Mouse (Mus musculus): Measurements from ENCODE around the gene Gm42669. TPM values are rescaled to one million over a fixed set of nuclear protein-coding genes. Genes with fewer than 3 reads are reported as not detected.

Gm42669 gene
- 1.9 TPM in 1 of 2 replicates, not detected in the other for total RNA-seq (2017)

DNA sequence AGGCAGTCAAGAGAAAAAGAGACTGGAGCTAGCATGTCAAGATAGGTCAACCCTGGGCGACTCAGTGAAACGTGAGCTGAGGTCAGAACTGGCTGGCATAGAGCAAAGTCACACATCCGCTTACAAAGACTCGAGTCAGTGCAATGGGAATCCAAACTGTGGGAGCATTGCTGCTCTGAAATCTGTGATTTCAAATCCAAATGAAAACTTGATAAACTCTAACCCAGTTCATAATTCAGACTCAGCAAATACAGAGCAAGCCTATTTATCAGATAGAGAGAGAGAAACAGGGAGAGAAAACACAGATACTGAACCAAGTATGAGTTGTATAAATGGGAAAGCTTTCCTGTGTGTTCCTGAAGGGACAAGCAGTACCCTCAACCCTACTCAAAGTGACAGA, at the start of gene Gm42669:
TSS of gene Gm42669 (plus strand) at position 301 of the 400 bp plus-strand sequence.
- no peak for ATAC-seq (replicated peaks in 1 of 2; ENCODE audit: insufficient read depth in 1 of 2, low FRiP score in 2 of 2, low TSS enrichment in 1 of 2, low read depth in 1 of 2, poor library complexity in 2 of 2, severe bottlenecking in 2 of 2)

DNA sequence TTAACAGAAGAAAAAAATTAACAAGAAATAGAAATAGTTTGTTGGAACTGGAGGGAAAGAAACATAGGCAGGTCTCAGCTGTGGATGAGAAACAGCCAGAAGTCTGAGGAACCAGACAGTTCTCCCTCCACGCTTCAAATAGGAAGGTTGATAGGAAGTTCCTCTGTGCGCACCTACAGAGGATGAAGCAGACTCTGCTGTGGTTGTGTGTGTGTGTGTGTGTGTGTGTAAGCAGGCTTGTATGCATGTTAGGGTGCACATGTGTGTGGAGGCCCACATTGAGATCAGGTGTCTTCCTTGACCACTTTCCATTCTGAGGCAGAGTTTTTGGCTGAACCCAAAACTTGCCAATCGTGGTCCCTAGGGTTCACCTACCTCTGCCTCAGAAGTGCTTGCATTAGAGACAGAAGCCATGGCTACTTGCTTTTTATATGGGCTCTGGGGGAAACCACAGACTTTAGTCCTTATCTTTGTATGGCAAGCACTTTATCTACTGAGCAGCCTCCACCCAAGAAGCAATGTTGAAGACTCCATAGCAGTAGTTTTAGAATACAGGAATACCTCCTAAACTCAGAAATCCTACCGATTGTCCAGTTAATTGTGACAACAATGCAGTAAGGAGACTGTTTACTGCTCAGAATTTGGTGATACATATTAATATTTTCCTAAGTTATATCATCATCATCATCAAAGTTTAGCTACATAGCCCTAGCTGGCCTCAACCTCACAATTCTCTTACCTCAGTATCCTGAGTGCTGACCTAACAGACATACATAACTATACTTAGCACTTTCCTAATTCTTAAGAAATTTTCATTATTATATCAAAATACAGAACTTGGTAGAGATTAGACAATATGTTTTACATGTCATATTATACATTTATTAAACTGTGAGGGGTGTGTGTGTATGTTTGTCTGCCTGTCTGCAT, 45.0 kb upstream of the Gm42669 start:
- ATAC-seq (replicated peaks in 1 of 2; ENCODE audit: insufficient read depth in 1 of 2, low FRiP score in 2 of 2, low TSS enrichment in 1 of 2, low read depth in 1 of 2, poor library complexity in 2 of 2, severe bottlenecking in 2 of 2): no peak

DNA sequence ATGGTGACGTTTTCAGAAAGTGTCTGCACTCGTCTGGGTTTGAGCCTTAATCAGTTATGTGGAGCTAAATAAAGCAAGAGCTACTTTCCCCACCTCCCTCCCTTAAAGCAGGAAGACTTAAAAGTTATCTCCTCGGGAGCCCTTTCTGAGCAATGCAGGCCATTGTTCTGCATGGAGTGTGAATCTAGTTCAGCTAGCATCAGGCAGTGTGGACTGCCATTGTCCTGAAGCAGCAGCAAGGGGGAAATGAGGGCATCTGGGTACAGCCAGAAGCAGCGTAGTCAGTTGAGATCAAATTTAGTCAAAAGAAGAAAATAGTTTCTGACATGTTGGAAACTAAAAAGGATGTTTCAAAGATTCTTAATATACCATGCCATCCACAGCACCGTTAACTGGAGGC, 40.9 kb upstream of the Gm42669 start:
- no peak for ATAC-seq (replicated peaks in 1 of 2; ENCODE audit: insufficient read depth in 1 of 2, low FRiP score in 2 of 2, low TSS enrichment in 1 of 2, low read depth in 1 of 2, poor library complexity in 2 of 2, severe bottlenecking in 2 of 2)

DNA sequence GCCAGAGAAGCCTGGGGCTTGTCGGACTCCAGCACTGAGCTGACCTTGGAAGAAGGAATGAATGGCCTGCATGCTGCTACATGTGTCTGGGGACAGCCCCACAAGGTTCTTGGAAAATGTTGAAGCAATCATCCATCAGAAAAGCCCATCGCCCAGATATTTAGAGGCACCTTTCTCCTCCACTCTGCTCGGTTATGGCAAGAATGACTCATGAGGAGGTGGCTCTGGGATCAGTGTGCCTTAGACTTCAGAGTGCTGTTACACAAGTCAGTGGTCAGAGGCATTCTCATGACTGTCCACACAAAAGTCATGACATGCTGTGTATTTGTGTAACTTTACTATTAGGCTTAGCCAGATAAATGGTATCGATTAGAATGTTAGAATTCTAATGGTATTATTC, 40.3 kb upstream of the Gm42669 start:
- no peak for ATAC-seq (replicated peaks in 1 of 2; ENCODE audit: insufficient read depth in 1 of 2, low FRiP score in 2 of 2, low TSS enrichment in 1 of 2, low read depth in 1 of 2, poor library complexity in 2 of 2, severe bottlenecking in 2 of 2)

DNA sequence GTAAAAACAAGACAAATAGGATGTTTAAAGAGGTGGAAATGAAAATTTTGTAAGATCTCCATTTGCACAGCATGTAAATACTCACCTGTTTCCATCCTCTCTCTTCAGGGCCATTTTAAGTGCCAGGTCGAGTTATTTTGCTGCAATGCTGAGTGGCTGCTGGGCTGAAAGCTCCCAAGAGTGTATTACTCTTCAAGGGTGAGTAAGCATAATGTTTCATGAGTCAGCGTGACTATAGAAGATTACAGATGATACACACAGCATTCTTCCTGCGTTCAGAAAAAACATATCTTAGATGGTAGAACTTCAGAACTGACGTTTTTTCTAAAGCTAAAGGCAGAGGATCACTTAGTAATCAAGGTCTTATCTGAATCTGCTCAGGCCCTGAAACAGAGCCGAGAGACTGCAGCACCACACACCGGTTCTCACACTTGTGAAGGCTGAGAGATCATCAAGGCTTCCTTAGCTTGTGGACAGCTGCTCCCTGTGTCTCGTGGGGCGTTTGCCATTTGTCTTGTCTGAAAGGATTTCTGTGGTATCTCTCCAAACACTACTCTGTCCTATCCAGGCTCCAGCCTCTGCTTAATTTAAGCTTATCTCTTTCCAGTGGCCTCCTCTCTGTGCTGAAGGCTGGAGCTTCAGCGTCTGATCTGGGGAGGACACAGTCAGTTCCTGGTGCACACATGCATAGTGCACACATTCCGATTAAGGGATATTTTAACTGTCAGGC, 36.7 kb upstream of the Gm42669 start:
- ATAC-seq (replicated peaks in 1 of 2; ENCODE audit: insufficient read depth in 1 of 2, low FRiP score in 2 of 2, low TSS enrichment in 1 of 2, low read depth in 1 of 2, poor library complexity in 2 of 2, severe bottlenecking in 2 of 2): no peak

DNA sequence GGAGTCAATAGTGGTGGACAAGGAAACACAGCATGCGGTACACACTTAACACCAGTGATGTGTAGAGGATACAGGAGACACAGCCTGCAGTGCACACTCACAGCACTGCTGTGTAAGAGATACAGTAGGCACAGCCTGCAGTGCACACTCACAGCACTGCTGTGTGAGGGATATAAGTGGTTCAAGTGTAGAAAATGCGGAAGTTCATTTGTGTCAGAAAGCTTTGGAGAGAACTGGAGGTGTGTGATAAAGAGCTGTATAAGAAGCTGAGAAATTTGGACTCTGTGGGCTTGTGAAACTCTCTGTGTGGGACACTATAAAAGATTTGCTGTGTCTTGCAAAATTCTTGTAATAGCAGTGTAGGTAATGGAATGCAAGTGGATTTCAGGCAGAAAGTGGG, 27.2 kb upstream of the Gm42669 start:
- ATAC-seq (replicated peaks in 1 of 2; ENCODE audit: insufficient read depth in 1 of 2, low FRiP score in 2 of 2, low TSS enrichment in 1 of 2, low read depth in 1 of 2, poor library complexity in 2 of 2, severe bottlenecking in 2 of 2): peak; percentile 46 to 66; a peak in 3 of 4 replicates

DNA sequence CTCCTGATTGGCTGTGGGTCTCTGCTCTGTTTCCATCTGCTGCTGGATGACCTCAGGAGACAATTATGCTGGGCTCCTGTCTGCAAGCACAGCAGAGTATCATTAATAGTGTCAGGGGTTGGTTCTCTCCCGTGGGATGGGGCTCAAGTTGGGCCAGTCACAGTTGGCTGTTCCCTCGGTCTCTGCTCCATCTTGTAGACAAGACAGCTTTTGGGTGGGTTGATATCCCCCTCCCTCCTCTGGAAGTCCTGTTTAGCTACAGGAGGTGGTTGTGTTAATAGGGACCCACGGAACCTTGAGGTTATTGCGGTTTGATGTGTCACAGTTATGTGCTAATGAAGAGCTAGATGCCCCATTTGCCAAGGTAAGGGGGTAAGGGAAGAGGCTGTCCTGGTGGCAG, 18.4 kb upstream of the Gm42669 start:
- no peak for ATAC-seq (replicated peaks in 1 of 2; ENCODE audit: insufficient read depth in 1 of 2, low FRiP score in 2 of 2, low TSS enrichment in 1 of 2, low read depth in 1 of 2, poor library complexity in 2 of 2, severe bottlenecking in 2 of 2)

DNA sequence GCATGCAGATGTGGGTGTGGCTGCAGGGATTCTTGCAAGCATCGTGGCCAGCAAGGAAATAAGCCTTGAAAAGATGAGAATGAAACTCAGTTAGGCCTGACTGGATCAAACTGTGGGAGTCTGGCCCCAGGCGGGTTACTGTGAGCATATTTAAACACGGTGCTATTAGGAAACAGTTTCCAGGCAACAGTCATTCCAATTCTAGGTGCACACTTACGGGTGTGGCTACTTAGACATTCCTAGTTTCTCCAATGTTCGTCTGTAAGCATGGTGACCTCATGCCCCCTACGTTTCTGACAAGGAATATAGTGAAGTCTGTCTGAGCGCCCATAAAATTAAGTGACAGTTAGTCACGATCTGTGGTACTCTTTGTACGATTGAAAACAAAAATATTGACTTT, 16.4 kb upstream of the Gm42669 start:
- no peak for ATAC-seq (replicated peaks in 1 of 2; ENCODE audit: insufficient read depth in 1 of 2, low FRiP score in 2 of 2, low TSS enrichment in 1 of 2, low read depth in 1 of 2, poor library complexity in 2 of 2, severe bottlenecking in 2 of 2)

DNA sequence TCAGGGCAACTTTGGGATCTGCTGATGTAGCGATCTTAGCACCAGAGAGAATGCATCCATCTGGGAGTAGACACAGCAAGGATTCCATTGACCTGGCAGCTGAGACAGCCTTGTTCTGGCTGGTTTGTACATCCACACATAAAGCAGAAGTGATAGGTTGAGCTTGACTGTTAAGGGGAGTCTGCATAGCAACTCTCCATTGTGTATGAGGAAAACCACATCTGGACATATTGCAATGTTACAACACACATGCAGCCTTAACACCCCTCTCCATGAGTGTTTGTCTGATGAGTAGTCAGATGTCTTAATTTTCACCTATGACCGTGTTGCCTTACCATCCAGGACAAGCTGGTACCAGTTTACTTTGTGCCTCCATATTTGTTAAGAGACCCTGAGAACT, 14.9 kb upstream of the Gm42669 start:
- no peak for ATAC-seq (replicated peaks in 1 of 2; ENCODE audit: insufficient read depth in 1 of 2, low FRiP score in 2 of 2, low TSS enrichment in 1 of 2, low read depth in 1 of 2, poor library complexity in 2 of 2, severe bottlenecking in 2 of 2)

DNA sequence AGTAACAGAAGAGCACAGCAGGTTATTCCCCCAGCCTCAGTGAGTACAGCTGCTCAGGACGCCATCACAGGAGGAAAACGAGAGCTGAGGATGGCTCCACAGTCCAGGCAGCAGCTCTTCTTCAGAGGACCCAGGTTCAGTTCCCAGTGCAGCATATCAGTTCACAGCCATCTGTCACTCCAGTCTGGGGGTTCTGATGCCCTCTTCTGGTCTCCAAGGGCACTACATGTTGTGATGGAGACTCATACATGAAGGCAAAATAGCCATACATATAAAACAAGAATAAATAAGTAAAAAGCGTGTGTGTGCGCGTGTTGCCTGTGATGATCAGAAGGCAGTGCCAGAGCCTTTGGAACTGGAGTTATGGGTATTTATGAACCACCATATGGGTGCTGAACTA, 12.7 kb upstream of the Gm42669 start:
- no peak for ATAC-seq (replicated peaks in 1 of 2; ENCODE audit: insufficient read depth in 1 of 2, low FRiP score in 2 of 2, low TSS enrichment in 1 of 2, low read depth in 1 of 2, poor library complexity in 2 of 2, severe bottlenecking in 2 of 2)

DNA sequence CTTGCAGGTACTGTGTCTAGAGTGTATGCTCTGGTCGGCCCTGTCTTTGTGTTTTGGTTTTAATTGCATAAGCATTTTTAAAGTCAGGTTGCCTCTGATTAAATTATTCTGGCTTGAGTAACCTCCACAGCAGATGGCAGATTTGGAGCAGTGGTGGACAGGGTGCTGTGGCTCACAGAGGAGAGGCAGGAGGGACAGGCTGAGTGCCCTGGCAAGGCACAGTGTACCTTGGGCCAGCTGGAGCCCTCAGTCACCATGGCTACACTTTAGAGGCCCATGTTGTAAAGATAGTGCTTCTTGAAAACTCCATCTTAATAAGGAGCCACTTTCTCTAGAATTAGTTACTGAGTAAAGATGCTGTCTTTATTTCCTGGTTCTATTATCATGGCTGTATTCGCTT, 11.4 kb upstream of the Gm42669 start:
- ATAC-seq (replicated peaks in 1 of 2; ENCODE audit: insufficient read depth in 1 of 2, low FRiP score in 2 of 2, low TSS enrichment in 1 of 2, low read depth in 1 of 2, poor library complexity in 2 of 2, severe bottlenecking in 2 of 2): no peak

DNA sequence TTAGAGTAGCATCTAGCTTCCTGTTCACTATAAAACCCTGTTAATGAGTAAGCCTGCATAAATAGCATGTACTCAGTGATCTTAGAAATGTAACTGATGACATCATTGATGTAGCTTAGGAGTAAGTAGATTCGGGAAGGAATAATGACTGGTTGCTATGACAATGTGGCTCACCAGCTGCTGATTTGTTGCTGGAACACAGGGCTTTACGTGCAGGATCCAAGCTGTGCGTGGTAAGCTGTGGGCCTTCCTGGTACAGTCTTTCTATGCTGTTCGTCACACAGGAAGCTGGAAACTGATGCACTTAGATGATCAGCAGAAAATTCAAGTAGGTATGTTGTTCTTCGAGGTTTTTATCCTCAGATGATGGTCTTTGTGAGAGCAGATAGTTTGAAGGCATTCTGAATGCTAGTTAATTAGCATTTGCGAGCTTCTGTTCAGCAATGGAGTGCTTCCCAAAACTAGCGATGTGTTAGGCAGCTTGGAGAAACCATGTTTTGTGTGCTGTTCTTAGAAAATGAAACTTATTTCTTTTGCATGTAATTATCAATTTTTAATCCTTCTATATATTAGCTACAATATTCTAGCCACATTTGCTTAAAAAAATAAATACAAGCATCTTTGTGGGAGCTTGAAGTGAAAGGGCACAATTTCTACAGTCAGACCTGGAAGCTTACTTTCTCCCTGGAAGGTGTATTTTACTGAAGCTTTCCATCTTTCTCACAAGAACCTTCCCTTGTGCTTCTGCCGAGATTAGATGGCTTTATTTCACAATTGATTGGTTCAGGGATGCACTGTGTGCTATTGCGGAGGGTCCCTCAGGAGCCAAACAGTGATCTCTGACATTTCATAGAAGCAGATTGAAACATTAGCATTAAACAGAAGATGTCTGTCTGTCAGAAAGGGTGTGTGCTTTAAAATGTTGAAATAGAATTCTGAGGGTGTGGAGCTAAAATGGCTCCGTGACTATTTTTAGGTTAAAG, 9.6 kb upstream of the Gm42669 start:
- ATAC-seq (replicated peaks in 1 of 2; ENCODE audit: insufficient read depth in 1 of 2, low FRiP score in 2 of 2, low TSS enrichment in 1 of 2, low read depth in 1 of 2, poor library complexity in 2 of 2, severe bottlenecking in 2 of 2): no peak

DNA sequence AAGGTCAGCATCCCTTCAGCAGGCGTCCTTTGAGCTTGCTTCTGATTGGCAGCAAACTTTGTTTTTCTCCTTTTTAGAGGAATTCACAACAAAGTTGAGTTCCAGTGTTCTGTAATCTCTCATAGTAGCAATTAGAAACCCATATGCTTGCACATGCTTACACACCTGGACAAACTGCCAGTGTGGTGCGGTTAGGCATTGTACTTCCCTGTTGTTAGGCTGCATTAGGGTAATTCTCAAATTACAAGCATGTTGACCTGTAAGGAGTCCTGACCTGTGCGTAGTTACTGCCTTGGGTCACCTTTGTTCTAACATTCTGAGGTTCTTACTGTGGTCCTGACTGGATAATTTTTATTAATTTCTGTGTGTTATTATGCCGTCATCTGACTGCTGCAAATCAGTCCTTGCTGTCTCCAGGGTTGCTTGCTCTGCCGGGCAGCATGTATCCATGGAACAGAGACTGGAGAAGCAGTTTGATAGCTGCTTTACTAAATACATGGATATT, 8.6 kb upstream of the Gm42669 start:
- peak in 1 of 2 experiments; percentile 37; a peak in 1 of 4 replicates for ATAC-seq (replicated peaks in 1 of 2; ENCODE audit: insufficient read depth in 1 of 2, low FRiP score in 2 of 2, low TSS enrichment in 1 of 2, low read depth in 1 of 2, poor library complexity in 2 of 2, severe bottlenecking in 2 of 2)

DNA sequence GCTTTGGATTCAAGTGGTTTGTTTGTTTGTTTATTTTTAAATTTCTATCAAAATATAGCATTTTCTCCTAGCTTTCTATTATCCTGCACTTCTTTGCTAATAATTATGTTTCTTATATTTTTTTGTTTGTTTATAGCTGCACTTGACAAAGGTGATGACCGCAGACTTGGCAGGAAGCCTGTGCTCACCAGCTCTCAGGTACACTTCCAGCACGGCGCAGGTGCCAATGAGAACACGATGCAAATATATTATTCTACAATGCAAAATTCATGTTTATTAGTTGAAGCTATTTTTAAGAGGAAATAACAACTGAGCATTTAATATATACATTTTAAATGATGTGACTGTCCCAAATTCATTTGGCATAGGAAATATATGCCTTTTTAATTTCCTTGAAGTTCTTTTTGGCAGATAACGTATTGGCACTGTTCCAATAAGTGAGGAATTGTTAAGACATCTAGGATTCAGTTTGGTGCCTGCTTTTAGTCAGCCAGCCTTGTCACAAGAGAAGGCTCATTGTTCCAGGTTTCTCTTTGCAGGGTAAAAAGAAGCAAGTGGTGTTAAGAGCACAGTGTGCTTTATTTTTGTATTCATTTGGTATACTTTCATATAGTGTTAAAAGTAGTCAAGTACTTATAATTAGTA, 7.4 kb upstream of the Gm42669 start:
- ATAC-seq (replicated peaks in 1 of 2; ENCODE audit: insufficient read depth in 1 of 2, low FRiP score in 2 of 2, low TSS enrichment in 1 of 2, low read depth in 1 of 2, poor library complexity in 2 of 2, severe bottlenecking in 2 of 2): no peak

DNA sequence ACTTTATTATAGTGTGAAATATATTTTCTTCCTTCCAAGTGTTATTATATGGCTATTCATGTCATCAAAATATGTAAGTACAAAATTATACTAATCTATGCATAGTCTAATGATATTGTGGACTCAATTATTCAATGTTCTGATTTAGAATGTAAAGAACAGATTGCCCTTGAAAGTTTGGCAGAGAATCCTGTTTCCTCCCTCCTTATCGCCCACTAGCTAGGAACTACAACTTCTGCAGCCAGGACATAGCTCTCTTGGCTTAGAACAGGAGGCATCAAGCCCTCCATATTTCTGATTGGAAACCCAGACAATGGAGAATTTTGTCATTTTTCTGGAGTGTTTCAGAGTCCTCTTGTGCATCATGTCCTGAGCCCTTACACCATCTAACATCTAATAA, 6.7 kb upstream of the Gm42669 start:
- ATAC-seq (replicated peaks in 1 of 2; ENCODE audit: insufficient read depth in 1 of 2, low FRiP score in 2 of 2, low TSS enrichment in 1 of 2, low read depth in 1 of 2, poor library complexity in 2 of 2, severe bottlenecking in 2 of 2): no peak

DNA sequence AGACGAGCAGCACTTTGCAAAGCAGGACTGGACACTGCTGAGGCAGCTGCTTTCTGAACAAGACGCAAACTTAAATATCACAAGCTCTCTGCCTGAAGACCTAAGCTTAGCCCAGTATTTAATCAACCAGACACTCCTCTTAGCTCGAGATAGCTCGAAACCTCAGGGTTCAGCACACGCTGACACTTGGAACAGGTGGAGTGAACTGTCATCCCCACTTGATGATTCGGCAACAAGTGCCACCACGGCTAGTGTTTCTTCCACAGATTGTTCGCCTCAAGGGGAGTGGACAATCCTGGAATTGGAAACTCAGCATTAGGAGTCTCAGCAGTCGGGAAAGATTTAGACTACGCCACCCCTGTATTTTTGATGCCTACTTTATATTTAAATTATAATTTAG, 3.1 kb downstream of the Gm42669 start:
- ATAC-seq (replicated peaks in 1 of 2; ENCODE audit: insufficient read depth in 1 of 2, low FRiP score in 2 of 2, low TSS enrichment in 1 of 2, low read depth in 1 of 2, poor library complexity in 2 of 2, severe bottlenecking in 2 of 2): no peak

DNA sequence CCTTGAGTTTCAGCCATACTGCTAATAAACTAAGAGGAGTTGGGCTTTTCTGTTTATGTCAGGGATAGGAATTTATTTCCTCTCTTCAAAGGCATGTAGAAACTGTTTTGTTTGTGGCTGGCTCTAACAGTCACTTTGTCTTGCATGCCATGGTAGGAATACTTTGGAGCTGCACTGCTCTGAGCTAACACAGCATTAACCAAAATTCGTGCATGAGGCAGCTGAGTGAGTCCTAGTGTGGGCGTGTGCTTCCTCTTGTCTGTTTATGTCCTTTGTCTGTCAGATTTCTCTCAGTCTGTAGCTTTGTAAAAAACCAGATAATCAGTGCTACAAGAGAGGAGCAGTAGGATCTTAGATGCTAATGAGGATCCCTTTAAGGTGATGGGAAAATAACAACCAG, 3.9 kb downstream of the Gm42669 start:
- ATAC-seq (replicated peaks in 1 of 2; ENCODE audit: insufficient read depth in 1 of 2, low FRiP score in 2 of 2, low TSS enrichment in 1 of 2, low read depth in 1 of 2, poor library complexity in 2 of 2, severe bottlenecking in 2 of 2): no peak

Data from hematopoietic stem cell, adult 5-6 weeks (primary cell).